Comparison of ENCODE assay signal across 8 mouse cellular contexts in the genomic region with DNA sequence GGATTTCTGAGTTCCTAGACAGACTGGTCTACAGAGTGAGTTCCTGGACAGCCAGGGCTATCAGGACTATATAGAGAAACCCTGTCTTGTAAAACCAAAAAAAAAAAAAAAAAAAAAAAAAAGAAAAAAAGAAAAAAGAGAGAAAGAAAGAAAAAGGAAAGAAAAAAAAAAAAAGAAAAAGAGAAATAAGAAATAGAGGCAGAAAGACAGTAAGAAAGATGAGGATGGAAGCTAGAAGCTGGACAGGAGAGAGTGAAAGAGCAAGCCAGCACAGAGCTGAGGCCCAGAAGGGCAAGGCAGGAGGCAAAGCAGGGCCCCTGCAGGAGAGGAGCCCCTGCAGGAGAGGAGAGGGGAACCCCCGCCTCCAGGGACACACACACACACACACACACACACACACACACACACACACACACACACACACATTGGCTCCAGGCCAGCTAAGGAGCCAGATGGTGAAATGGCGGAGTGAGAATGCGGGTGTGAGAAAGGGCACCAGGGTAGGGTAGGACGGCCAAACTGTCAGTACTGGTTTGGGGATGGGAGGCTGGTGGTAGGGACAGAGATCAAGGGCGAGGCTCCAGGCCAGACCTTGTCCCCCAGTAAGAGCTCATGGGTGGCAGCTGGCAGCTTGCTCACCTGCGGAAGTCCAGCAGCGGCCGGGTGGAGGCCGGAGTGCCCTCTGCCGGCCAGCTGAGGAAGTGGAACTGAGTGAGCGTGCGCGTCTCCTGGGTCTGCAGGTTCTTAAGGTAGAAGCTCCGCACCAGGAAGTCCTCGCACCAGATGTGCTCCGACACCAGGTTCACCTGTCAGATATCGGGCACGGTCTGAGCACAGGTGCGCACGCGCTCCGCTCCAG. TPM values are rescaled to one million over a fixed set of nuclear protein-coding genes. Genes with fewer than 3 reads are reported as not detected.
DNase-seq lines count a peak whose midpoint lies in the region; ATAC-seq lines count a peak whose summit lies in the region.

No protein-coding gene starts in this region.

- no peak for ATAC-seq in embryonic facial prominence, embryonic 13.5 days (ENCODE audit: insufficient number of reproducible peaks, insufficient read depth, low FRiP score, low TSS enrichment, low read depth)
- ATAC-seq in heart, embryonic 13.5 days (ENCODE audit: extremely low read depth, insufficient number of reproducible peaks, low FRiP score, low TSS enrichment): no peak
- peak; percentile 63 for ATAC-seq in kidney, embryonic 16.5 days (ENCODE audit: low FRiP score, low TSS enrichment)

- H3K36me3 ChIP-seq in embryonic facial prominence, embryonic 13.5 days: no peaks in the 10 kb centered on the region
- no peaks in the 10 kb centered on the region for H3K36me3 ChIP-seq in heart, embryonic 13.5 days
- H3K36me3 ChIP-seq in kidney, embryonic 16.5 days (ENCODE audit: insufficient read depth, low read length): no peaks in the 10 kb centered on the region

- peak; percentile 90 for DNase-seq in CD4-positive helper T cell, adult 2 months (ENCODE audit: low read depth, low spot score)
- DNase-seq in adrenal gland, postnatal 36 days: peak; percentile 85 to 88
- peak; percentile 83 for DNase-seq in lung, postnatal 14 days
- peak; percentile 80 for DNase-seq in ovary, postnatal 36 days (ENCODE audit: low spot score)
- DNase-seq in thymus, postnatal 25 days: peak; percentile 90

- no peaks in the 10 kb centered on the region for H3K9me3 ChIP-seq in embryonic facial prominence, embryonic 13.5 days
- no peaks in the 10 kb centered on the region for H3K9me3 ChIP-seq in heart, embryonic 13.5 days
- H3K9me3 ChIP-seq in kidney, embryonic 16.5 days (ENCODE audit: low read length): no peaks in the 10 kb centered on the region

- 6% methylated on average over 21 of the region's 22 CpGs for WGBS in embryonic facial prominence, embryonic 13.5 days
- 7% methylated on average over 21 of the region's 22 CpGs for WGBS in heart, embryonic 13.5 days
- WGBS in kidney, embryonic 16.5 days: 5% methylated on average over 22 of the region's 22 CpGs

- H3K4me2 ChIP-seq in embryonic facial prominence, embryonic 13.5 days: peak overlapping the region; percentile 58
- H3K4me2 ChIP-seq in heart, embryonic 13.5 days: peak overlapping the region; percentile 63
- peak overlapping the region; percentile 48 for H3K4me2 ChIP-seq in kidney, embryonic 16.5 days (replicated peaks; ENCODE audit: low read depth, low read length)

- peaks cover 25% of the 10 kb centered on the region for H3K4me1 ChIP-seq in embryonic facial prominence, embryonic 13.5 days
- peaks cover 40% of the 10 kb centered on the region for H3K4me1 ChIP-seq in heart, embryonic 13.5 days
- H3K4me1 ChIP-seq in kidney, embryonic 16.5 days (ENCODE audit: insufficient read depth, low read length): peaks cover 11% of the 10 kb centered on the region

- H3K9ac ChIP-seq in embryonic facial prominence, embryonic 13.5 days: peak overlapping the region; percentile 44
- H3K9ac ChIP-seq in heart, embryonic 13.5 days: peak overlapping the region; percentile 69
- H3K9ac ChIP-seq in kidney, embryonic 16.5 days (replicated peaks; ENCODE audit: low read length): 0 out of 2 replicates have a peak overlapping the region, but pooled peaks have one; percentile 3

- no peak overlapping the region for H3K27ac ChIP-seq in embryonic facial prominence, embryonic 13.5 days
- no peak overlapping the region for H3K27ac ChIP-seq in heart, embryonic 13.5 days (replicated peaks)
- H3K27ac ChIP-seq in kidney, embryonic 16.5 days (ENCODE audit: low read length): no peak overlapping the region

- peak overlapping the region; percentile 29 for H3K4me3 ChIP-seq in embryonic facial prominence, embryonic 13.5 days
- peak overlapping the region; percentile 31 for H3K4me3 ChIP-seq in heart, embryonic 13.5 days
- peak overlapping the region; percentile 24 for H3K4me3 ChIP-seq in kidney, embryonic 16.5 days (ENCODE audit: low read length)

- peaks cover 16% of the 10 kb centered on the region for H3K27me3 ChIP-seq in embryonic facial prominence, embryonic 13.5 days
- H3K27me3 ChIP-seq in heart, embryonic 13.5 days (replicated peaks): peaks cover 19% of the 10 kb centered on the region
- H3K27me3 ChIP-seq in kidney, embryonic 16.5 days (ENCODE audit: insufficient read depth, low read length): no peaks in the 10 kb centered on the region

RNA-seq across cellular contexts. Expression of a gene that starts 13.0 kb away (rescaled TPM):
- 10 to 100 TPM; 38.2 to 54.2 TPM for total RNA-seq in adrenal gland, postnatal 36 days (2021)
- polyA plus RNA-seq in embryonic facial prominence, embryonic 13.5 days (2015; fragmentation: Nextera tagmentation; extraction: Ambion mirVana): 0.37 and 0.54 TPM in 2 replicates
- 0.40 and 0.87 TPM in 2 replicates for polyA plus RNA-seq in heart, embryonic 13.5 days (2015; fragmentation: Nextera tagmentation; extraction: Ambion mirVana)
- polyA plus RNA-seq in kidney, embryonic 16.5 days (2015; fragmentation: Nextera tagmentation; extraction: Ambion mirVana): 0.54 and 0.87 TPM in 2 replicates

RNA-seq across cellular contexts. Expression of a gene that starts 15.1 kb away (rescaled TPM):
- 100 to 1,000 TPM in 1 of 2 experiments, 10 to 100 TPM in 1; 67.9 to 138 TPM for total RNA-seq in adrenal gland, postnatal 36 days (2021)
- polyA plus RNA-seq in embryonic facial prominence, embryonic 13.5 days (2015; fragmentation: Nextera tagmentation; extraction: Ambion mirVana): 36.6 and 47.8 TPM in 2 replicates
- polyA plus RNA-seq in heart, embryonic 13.5 days (2015; fragmentation: Nextera tagmentation; extraction: Ambion mirVana): 30.5 and 32.6 TPM in 2 replicates
- polyA plus RNA-seq in kidney, embryonic 16.5 days (2015; fragmentation: Nextera tagmentation; extraction: Ambion mirVana): 41.3 and 45.7 TPM in 2 replicates

RNA-seq across cellular contexts. Expression of a gene that starts 19.4 kb away (rescaled TPM):
- not detected for total RNA-seq in adrenal gland, postnatal 36 days (2021)
- polyA plus RNA-seq in embryonic facial prominence, embryonic 13.5 days (2015; fragmentation: Nextera tagmentation; extraction: Ambion mirVana): not detected in 2 replicates
- not detected in 2 replicates for polyA plus RNA-seq in heart, embryonic 13.5 days (2015; fragmentation: Nextera tagmentation; extraction: Ambion mirVana)
- polyA plus RNA-seq in kidney, embryonic 16.5 days (2015; fragmentation: Nextera tagmentation; extraction: Ambion mirVana): not detected in 2 replicates

RNA-seq across cellular contexts. Expression of a gene that starts 26.9 kb away (rescaled TPM):
- 100 to 1,000 TPM in 1 of 2 experiments, 10 to 100 TPM in 1; 90.7 to 118 TPM for total RNA-seq in adrenal gland, postnatal 36 days (2021)
- 1.7 and 2.1 TPM in 2 replicates for polyA plus RNA-seq in embryonic facial prominence, embryonic 13.5 days (2015; fragmentation: Nextera tagmentation; extraction: Ambion mirVana)
- polyA plus RNA-seq in heart, embryonic 13.5 days (2015; fragmentation: Nextera tagmentation; extraction: Ambion mirVana): 0.75 TPM in 1 of 2 replicates, not detected in the other
- 1.0 and 3.0 TPM in 2 replicates for polyA plus RNA-seq in kidney, embryonic 16.5 days (2015; fragmentation: Nextera tagmentation; extraction: Ambion mirVana)

RNA-seq across cellular contexts. Expression of a gene that starts 31.7 kb away (rescaled TPM):
- 10 to 100 TPM; 26.0 to 70.0 TPM for total RNA-seq in adrenal gland, postnatal 36 days (2021)
- polyA plus RNA-seq in embryonic facial prominence, embryonic 13.5 days (2015; fragmentation: Nextera tagmentation; extraction: Ambion mirVana): 17.1 and 23.2 TPM in 2 replicates
- polyA plus RNA-seq in heart, embryonic 13.5 days (2015; fragmentation: Nextera tagmentation; extraction: Ambion mirVana): 43.3 and 45.1 TPM in 2 replicates
- 96.3 and 102 TPM in 2 replicates for polyA plus RNA-seq in kidney, embryonic 16.5 days (2015; fragmentation: Nextera tagmentation; extraction: Ambion mirVana)

Comparison
In these comparisons a context has a peak if more than half of its experiments do, and no peak if none do; other contexts are left out.
1. H3K9ac ChIP-seq: peak in every context shown above with its lines; median percentile 69 in heart, embryonic 13.5 days; 44 in embryonic facial prominence, embryonic 13.5 days; 3 in kidney, embryonic 16.5 days.